Mouse (Mus musculus) kidney, embryonic 14.5 days (tissue): ENCODE results near the gene Shld1. TPM values are rescaled to one million over a fixed set of nuclear protein-coding genes. Genes with fewer than 3 reads are reported as not detected.
A peak's percentile ranks its signal among the peaks of the same experiment; 100 is the strongest.

Experiments used
- ATAC-seq: fragments of 200-750 bp; cut with Nextera tagmentation; 2 replicates; pipeline ENCODE4 v1.8.0; 2017; ENCODE audit warnings: moderate number of reproducible peaks, mild to moderate bottlenecking, moderate TSS enrichment, moderate library complexity; ENCODE audit not compliant: low FRiP score, low TSS enrichment
- H3K27ac ChIP-seq: fragments of 300-500 bp; sonication (generic); 2 replicates; pipeline ENCODE4 v1.5.1; 2014; ENCODE audit warnings: low read depth, mild to moderate bottlenecking, low read length, moderate library complexity, mixed read lengths
- H3K27me3 ChIP-seq: fragments of 300-500 bp; sonication (generic); 2 replicates; pipeline ENCODE4 v1.6.1; 2014; ENCODE audit warnings: mild to moderate bottlenecking, low read length; ENCODE audit not compliant: control insufficient read depth, insufficient read depth
- H3K36me3 ChIP-seq: fragments of 300-500 bp; sonication (generic); 2 replicates; pipeline ENCODE4 v1.6.1; 2014; ENCODE audit warnings: low read length, mixed read lengths; ENCODE audit not compliant: control insufficient read depth, insufficient read depth
- H3K4me1 ChIP-seq: fragments of 300-500 bp; sonication (generic); 2 replicates; pipeline ENCODE4 v1.6.1; 2014; ENCODE audit warnings: low read length, mixed read lengths; ENCODE audit not compliant: control insufficient read depth, insufficient read depth
- H3K4me2 ChIP-seq: fragments of 300-500 bp; sonication (generic); replicated peaks from 2 replicates; pipeline ENCODE4 v1.6.1; 2014; ENCODE audit warnings: low read depth, mild to moderate bottlenecking, low read length
- H3K4me3 ChIP-seq: fragments of 300-500 bp; sonication (generic); 2 replicates; pipeline ENCODE4 v1.5.1; 2014; ENCODE audit warnings: mild to moderate bottlenecking, low read length
- H3K9ac ChIP-seq: fragments of 300-500 bp; sonication (generic); 2 replicates; pipeline ENCODE4 v1.6.1; 2014; ENCODE audit warnings: low read depth, mild to moderate bottlenecking, low read length, moderate library complexity
- H3K9me3 ChIP-seq: fragments of 300-500 bp; sonication (generic); 2 replicates; pipeline ENCODE4 v1.6.1; 2016; ENCODE audit warnings: low read length; ENCODE audit not compliant: control insufficient read depth
- WGBS: fragments of 180-500 bp; shearing (Covaris S2); extraction: QIAGEN DNeasy Blood & Tissue Kit; methylation state at CpG from one replicate; pipeline ENCODE4 v1.1.7; 2014; 5-methylcytosine and 5-hydroxymethylcytosine counted together
- polyA plus RNA-seq: library from polyadenylated mRNA; unstranded; fragments of >200 nt; fragmentation: Nextera tagmentation; extraction: Ambion mirVana; gene quantifications from 2 replicates; pipeline ENCODE4 v1.2.1, GENCODE M21; 2014

Gene Shld1
- polyA plus RNA-seq, 1 experiment from 2014 or later, result 17.3 TPM

- WGBS, result 48% methylated on average over 7 of the region's 7 CpGs
- Histone ChIP-seq H3K4me1 (no peaks in the 10 kb centered on the region), H3K4me3 (no peak overlapping the region), H3K27me3 (no peaks in the 10 kb centered on the region), H3K9me3 (no peaks in the 10 kb centered on the region), H3K27ac (no peak overlapping the region), H3K4me2 (no peak overlapping the region), H3K36me3 (peaks cover 3% of the 10 kb centered on the region; the same call in 1 of the 2 replicates), H3K9ac (no peak overlapping the region)
- no peak for ATAC-seq
Observed at GRCm38 (mm10) chr2:132697695-132698094, 11.0 kb downstream of the Shld1 start.

GRCm38 (mm10) chr2:132698420-132698819 lies 11.7 kb downstream of the Shld1 start:
- no peak overlapping the region for H3K9ac ChIP-seq
- H3K9me3 ChIP-seq, result no peaks in the 10 kb centered on the region
- 78% methylated on average over 6 of the region's 6 CpGs for WGBS
- no peak for ATAC-seq
- H3K4me1 ChIP-seq, result no peaks in the 10 kb centered on the region
- no peak overlapping the region for H3K4me3 ChIP-seq
- no peaks in the 10 kb centered on the region for H3K27me3 ChIP-seq
- peaks cover 3% of the 10 kb centered on the region; the same call in 1 of the 2 replicates for H3K36me3 ChIP-seq
- no peak overlapping the region for H3K4me2 ChIP-seq
- H3K27ac ChIP-seq, result no peak overlapping the region

- no peak overlapping the region for H3K9ac ChIP-seq
- H3K4me1 ChIP-seq, result no peaks in the 10 kb centered on the region
- no peaks in the 10 kb centered on the region for H3K27me3 ChIP-seq
- WGBS, result 96% methylated on average over 4 of the region's 4 CpGs
- H3K4me2 ChIP-seq, result no peak overlapping the region
- no peak overlapping the region for H3K4me3 ChIP-seq
- no peaks in the 10 kb centered on the region for H3K36me3 ChIP-seq
- H3K27ac ChIP-seq, result no peak overlapping the region
- H3K9me3 ChIP-seq, result no peaks in the 10 kb centered on the region
- no peak for ATAC-seq
Observed at GRCm38 (mm10) chr2:132700921-132701320, 14.2 kb downstream of the Shld1 start.

GRCm38 (mm10) chr2:132701451-132701886 lies 14.7 kb downstream of the Shld1 start:
- WGBS, result 16% methylated on average over 7 of the region's 7 CpGs
- Histone ChIP-seq H3K4me3 (no peak overlapping the region), H3K27ac (no peak overlapping the region), H3K4me1 (no peaks in the 10 kb centered on the region), H3K9me3 (no peaks in the 10 kb centered on the region), H3K27me3 (no peaks in the 10 kb centered on the region), H3K36me3 (no peaks in the 10 kb centered on the region), H3K4me2 (no peak overlapping the region), H3K9ac (no peak overlapping the region)
- peak; percentile 82 for ATAC-seq

- H3K27me3 ChIP-seq, result no peaks in the 10 kb centered on the region
- no peak overlapping the region for H3K4me3 ChIP-seq
- WGBS, result 87% methylated on average over 10 of the region's 10 CpGs
- H3K27ac ChIP-seq, result no peak overlapping the region
- ATAC-seq, result no peak
- H3K36me3 ChIP-seq, result no peaks in the 10 kb centered on the region
- H3K4me2 ChIP-seq, result no peak overlapping the region
- H3K9me3 ChIP-seq, result no peaks in the 10 kb centered on the region
- H3K9ac ChIP-seq, result no peak overlapping the region
- H3K4me1 ChIP-seq, result no peaks in the 10 kb centered on the region
Observed at GRCm38 (mm10) chr2:132705251-132705992, 18.7 kb downstream of the Shld1 start.

GRCm38 (mm10) chr2:132706309-132706708 lies 19.6 kb downstream of the Shld1 start:
- no peak for ATAC-seq
- H3K4me1 ChIP-seq, result no peaks in the 10 kb centered on the region
- no peak overlapping the region for H3K4me3 ChIP-seq
- no peak overlapping the region for H3K9ac ChIP-seq
- H3K27me3 ChIP-seq, result no peaks in the 10 kb centered on the region
- 91% methylated on average over 3 of the region's 3 CpGs for WGBS
- H3K4me2 ChIP-seq, result no peak overlapping the region
- no peak overlapping the region for H3K27ac ChIP-seq
- H3K9me3 ChIP-seq, result no peaks in the 10 kb centered on the region
- no peaks in the 10 kb centered on the region for H3K36me3 ChIP-seq

- no peak overlapping the region for H3K4me3 ChIP-seq
- H3K4me1 ChIP-seq, result no peaks in the 10 kb centered on the region
- H3K9me3 ChIP-seq, result no peaks in the 10 kb centered on the region
- H3K27me3 ChIP-seq, result no peaks in the 10 kb centered on the region
- WGBS, result 65% methylated on average over 2 of the region's 2 CpGs
- no peak for ATAC-seq
- no peak overlapping the region for H3K4me2 ChIP-seq
- no peak overlapping the region for H3K9ac ChIP-seq
- H3K36me3 ChIP-seq, result no peaks in the 10 kb centered on the region
- H3K27ac ChIP-seq, result no peak overlapping the region
Observed at GRCm38 (mm10) chr2:132710488-132710887, 23.8 kb downstream of the Shld1 start.

- no peaks in the 10 kb centered on the region for H3K27me3 ChIP-seq
- no peaks in the 10 kb centered on the region for H3K4me1 ChIP-seq
- H3K27ac ChIP-seq, result no peak overlapping the region
- no peaks in the 10 kb centered on the region for H3K9me3 ChIP-seq
- no peak overlapping the region for H3K4me3 ChIP-seq
- 84% methylated on average over 8 of the region's 8 CpGs for WGBS
- H3K36me3 ChIP-seq, result no peaks in the 10 kb centered on the region
- H3K9ac ChIP-seq, result no peak overlapping the region
- H3K4me2 ChIP-seq, result no peak overlapping the region
- no peak for ATAC-seq
Observed at GRCm38 (mm10) chr2:132712061-132712460, 25.3 kb downstream of the Shld1 start.

- no peaks in the 10 kb centered on the region for H3K4me1 ChIP-seq
- H3K9ac ChIP-seq, result no peak overlapping the region
- no peak overlapping the region for H3K4me3 ChIP-seq
- no peak for ATAC-seq
- H3K27ac ChIP-seq, result no peak overlapping the region
- H3K36me3 ChIP-seq, result no peaks in the 10 kb centered on the region
- 85% methylated on average over 7 of the region's 7 CpGs for WGBS
- no peaks in the 10 kb centered on the region for H3K27me3 ChIP-seq
- H3K4me2 ChIP-seq, result no peak overlapping the region
- H3K9me3 ChIP-seq, result no peaks in the 10 kb centered on the region
Observed at GRCm38 (mm10) chr2:132714522-132714921, 27.8 kb downstream of the Shld1 start.
